Mouse (Mus musculus) gastrocnemius, postnatal 14 days (tissue): ENCODE measurements at regions not wholly inside any gene's neighbourhood (a gene's known extent, or its start where the extent isn't known, plus 50 kb on each side); places are given as distances from the start of the nearest gene placed in this dataset.

ENCODE experiments used
- DNase-seq: peaks from one replicate; pipeline ENCODE4 v3.0.0; 2021; ENCODE audit warnings: mixed read lengths
- intact Hi-C: fragments of 180-260 bp; cut with DNase I; formaldehyde crosslinking; loops from one replicate; pipeline ENCODE4 v1.15.1; 2025; ENCODE audit warnings: low total_unique reads

GRCm38 (mm10) chr7:133521936-133522335, 80.0 kb downstream of the Tex36 start:
- DNase-seq, result no peak
- intact Hi-C loops, result no loop called here

GRCm38 (mm10) chr7:133518926-133519325, 83.0 kb downstream of the Tex36 start:
- intact Hi-C loops, result no loop called here
- no peak for DNase-seq

- intact Hi-C loops, result no loop called here
- no peak for DNase-seq
These were observed 84.4 kb downstream of the Tex36 start for GRCm38 (mm10) chr7:133517576-133517975.

- DNase-seq, result no peak
- intact Hi-C loops, result no loop called here
These were observed 91.0 kb downstream of the Tex36 start for GRCm38 (mm10) chr7:133510926-133511325.

- no peak for DNase-seq
- intact Hi-C loops, result no loop called here
These were observed 92.5 kb downstream of the Tex36 start for GRCm38 (mm10) chr7:133509486-133509885.

- intact Hi-C loops, result no loop called here
- DNase-seq, result no peak
These were observed 93.5 kb downstream of the Tex36 start for GRCm38 (mm10) chr7:133508370-133509012.

GRCm38 (mm10) chr7:133505628-133506027, 96.3 kb downstream of the Tex36 start:
- DNase-seq, result no peak
- intact Hi-C loops, result no loop called here

GRCm38 (mm10) chr7:133503946-133504345, 98.0 kb downstream of the Tex36 start:
- DNase-seq, result no peak
- intact Hi-C loops, result no loop called here

GRCm38 (mm10) chr7:133502731-133503130, 99.2 kb downstream of the Tex36 start:
- no peak for DNase-seq
- intact Hi-C loops, result no loop called here

GRCm38 (mm10) chr7:133497551-133497950, 104.4 kb downstream of the Tex36 start:
- DNase-seq, result no peak
- intact Hi-C loops, result no loop called here

GRCm38 (mm10) chr7:133494982-133495550, 106.9 kb downstream of the Tex36 start:
- no peak for DNase-seq
- intact Hi-C loops, result no loop called here

GRCm38 (mm10) chr7:133494256-133494981, 107.5 kb downstream of the Tex36 start:
- intact Hi-C loops, result no loop called here
- no peak for DNase-seq

GRCm38 (mm10) chr7:133492626-133493025, 109.3 kb downstream of the Tex36 start:
- DNase-seq, result no peak
- intact Hi-C loops, result no loop called here

GRCm38 (mm10) chr7:133487887-133488630, 113.9 kb downstream of the Tex36 start:
- DNase-seq, result no peak
- intact Hi-C loops, result no loop called here

- no peak for DNase-seq
- intact Hi-C loops, result no loop called here
These were observed 117.5 kb downstream of the Tex36 start for GRCm38 (mm10) chr7:133484430-133484841.

- intact Hi-C loops, result no loop called here
- no peak for DNase-seq
These were observed 120.4 kb downstream of the Tex36 start for GRCm38 (mm10) chr7:133481529-133481928.

GRCm38 (mm10) chr7:133479679-133480078, 122.3 kb downstream of the Tex36 start:
- no peak for DNase-seq
- intact Hi-C loops, result no loop called here

- DNase-seq, result no peak
- intact Hi-C loops, result no loop called here
These were observed 124.0 kb downstream of the Tex36 start for GRCm38 (mm10) chr7:133477933-133478332.

GRCm38 (mm10) chr7:133477221-133477620, 124.7 kb downstream of the Tex36 start:
- intact Hi-C loops, result no loop called here
- no peak for DNase-seq

GRCm38 (mm10) chr7:133471706-133472105, 130.3 kb downstream of the Tex36 start:
- no peak for DNase-seq
- intact Hi-C loops, result no loop called here
